Mouse (Mus musculus) MEL (cell line): Measurements from ENCODE around the gene Fgfr2. TPM values are rescaled to one million over a fixed set of nuclear protein-coding genes. Genes with fewer than 3 reads are reported as not detected.

Experiments used
- DNase-seq: peaks from one replicate; pipeline ENCODE4 v3.0.0; 2011; ENCODE audit warnings: low read depth, low spot score
- H3K27ac ChIP-seq: 2 replicates; pipeline ENCODE4 v1.5.1; 2012; ENCODE audit warnings: low read depth, mild to moderate bottlenecking, control low read depth, low read length, moderate library complexity; ENCODE audit not compliant: control insufficient read depth
- H3K27me3 ChIP-seq, 2 experiments: fragments of 150-350 bp in 1 of 2; sonication (generic) in 1 of 2; 2 replicates each; pipeline ENCODE4 v1.6.1; 2012; ENCODE audit warnings: low read length in 2 of 2, mild to moderate bottlenecking in 2 of 2, improper control_type of control experiment in 1 of 2, moderate library complexity in 1 of 2; ENCODE audit not compliant: insufficient read depth in 2 of 2, control insufficient read depth in 1 of 2
- H3K36me3 ChIP-seq, 2 experiments: 2 replicates each; pipeline ENCODE4 v1.6.1; 2012 to 2014; ENCODE audit warnings: low read length in 2 of 2, improper control_type of control experiment in 1 of 2, inconsistent platforms in 1 of 2, mild to moderate bottlenecking in 1 of 2; ENCODE audit not compliant: insufficient read depth in 2 of 2, control insufficient read depth in 1 of 2
- H3K4me1 ChIP-seq, 2 experiments: fragments of 150-350 bp in 1 of 2; sonication (generic) in 1 of 2; 2 replicates each; pipeline ENCODE4 v1.6.1; 2012; ENCODE audit warnings: low read length in 2 of 2, improper control_type of control experiment in 1 of 2, mild to moderate bottlenecking in 1 of 2; ENCODE audit not compliant: insufficient read depth in 2 of 2, control insufficient read depth in 1 of 2
- H3K4me3 ChIP-seq, 2 experiments: fragments of 150-350 bp in 1 of 2; sonication (generic) in 1 of 2; 2 replicates each; pipeline ENCODE4 v1.5.1; 2012; ENCODE audit warnings: low read depth in 2 of 2, low read length in 2 of 2, mild to moderate bottlenecking in 2 of 2, moderate library complexity in 2 of 2, control low read depth in 1 of 2, improper control_type of control experiment in 1 of 2; ENCODE audit not compliant: control insufficient read depth in 1 of 2, insufficient read depth in 1 of 2
- H3K79me2 ChIP-seq: 2 replicates; pipeline ENCODE4 v1.6.1; 2012; ENCODE audit warnings: mild to moderate bottlenecking, low read length, moderate library complexity; ENCODE audit not compliant: control insufficient read depth, poor library complexity, insufficient read depth
- H3K9ac ChIP-seq: 2 replicates; pipeline ENCODE4 v1.6.1; 2012; ENCODE audit warnings: low read depth, mild to moderate bottlenecking, control low read depth, low read length, moderate library complexity; ENCODE audit not compliant: control insufficient read depth, poor library complexity, severe bottlenecking
- H3K9me3 ChIP-seq: fragments of 150-350 bp; sonication (generic); replicated peaks from 2 replicates; pipeline ENCODE4 v1.6.1; 2012; ENCODE audit warnings: mild to moderate bottlenecking, low read length, improper control_type of control experiment, moderate library complexity; ENCODE audit not compliant: insufficient read depth
- CTCF ChIP-seq, 3 experiments: IDR thresholded peaks in 2 of 3; conservative IDR thresholded peaks in 1 of 3; 2 replicates each; pipeline ENCODE4 v1.5.1; 2011 to 2012; ENCODE audit warnings: low read length in 3 of 3, low read depth in 2 of 3, mild to moderate bottlenecking in 2 of 3, improper control_type of control experiment in 1 of 3, inconsistent platforms in 1 of 3, mixed read lengths in 1 of 3, moderate library complexity in 1 of 3; ENCODE audit not compliant: control insufficient read depth in 1 of 3, insufficient read depth in 1 of 3, poor library complexity in 1 of 3, severe bottlenecking in 1 of 3
- GABPA ChIP-seq: IDR thresholded peaks from 2 replicates; pipeline ENCODE4 v1.6.1; 2012; ENCODE audit warnings: low read depth, mild to moderate bottlenecking, inconsistent platforms, low read length, improper control_type of control experiment, moderate library complexity
- GATA1 ChIP-seq: IDR thresholded peaks from 2 replicates; pipeline ENCODE4 v1.6.1; 2011; ENCODE audit warnings: low read depth, low read length, improper control_type of control experiment
- JUND ChIP-seq: IDR thresholded peaks from 2 replicates; pipeline ENCODE4 v1.6.1; 2011; ENCODE audit warnings: low read depth, mild to moderate bottlenecking, improper control_type of control experiment, low read length
- MAFK ChIP-seq: IDR thresholded peaks from 2 replicates; pipeline ENCODE4 v1.6.1; 2011; ENCODE audit warnings: low read depth, mild to moderate bottlenecking, low read length, improper control_type of control experiment, borderline replicate concordance
- MAX ChIP-seq: IDR thresholded peaks from 2 replicates; pipeline ENCODE4 v1.6.1; 2011; ENCODE audit warnings: low read length, improper control_type of control experiment
- MAZ ChIP-seq: IDR thresholded peaks from 2 replicates; pipeline ENCODE4 v1.6.1; 2012; ENCODE audit warnings: low read depth, mild to moderate bottlenecking, inconsistent platforms, low read length, improper control_type of control experiment
- MEF2A ChIP-seq: IDR thresholded peaks from 2 replicates; pipeline ENCODE4 v1.6.1; 2014; ENCODE audit warnings: low read depth, mild to moderate bottlenecking, inconsistent platforms, low read length, improper control_type of control experiment; ENCODE audit not compliant: poor library complexity, insufficient replicate concordance, severe bottlenecking; ENCODE audit errors: extremely low read depth
- MXI1 ChIP-seq: IDR thresholded peaks from 2 replicates; pipeline ENCODE4 v1.6.1; 2011; ENCODE audit warnings: mild to moderate bottlenecking, low read depth, low read length, improper control_type of control experiment
- MYB ChIP-seq: IDR thresholded peaks from 2 replicates; pipeline ENCODE4 v1.6.1; 2011; ENCODE audit warnings: mild to moderate bottlenecking, low read depth, low read length, improper control_type of control experiment
- NRF1 ChIP-seq: IDR thresholded peaks from 2 replicates; pipeline ENCODE4 v1.6.1; 2014; ENCODE audit warnings: low read depth, mild to moderate bottlenecking, inconsistent platforms, low read length, improper control_type of control experiment, moderate library complexity; ENCODE audit not compliant: poor library complexity, insufficient read depth, severe bottlenecking
- POLR2A ChIP-seq, 2 experiments: IDR thresholded peaks; 2 replicates each; pipeline ENCODE4 v1.6.1; 2011 to 2012; ENCODE audit warnings: low read length in 2 of 2, mild to moderate bottlenecking in 2 of 2, control low read depth in 1 of 2, improper control_type of control experiment in 1 of 2, low read depth in 1 of 2, moderate library complexity in 1 of 2; ENCODE audit not compliant: control insufficient read depth in 1 of 2, insufficient read depth in 1 of 2, poor library complexity in 1 of 2
- POLR2AphosphoS5 ChIP-seq: IDR thresholded peaks from 2 replicates; pipeline ENCODE4 v1.6.1; 2012; ENCODE audit warnings: low read depth, borderline replicate concordance, mild to moderate bottlenecking, inconsistent platforms, low read length, moderate library complexity, mixed read lengths
- RAD21 ChIP-seq: IDR thresholded peaks from 2 replicates; pipeline ENCODE4 v1.6.1; 2011; ENCODE audit warnings: mild to moderate bottlenecking, low read depth, low read length, improper control_type of control experiment
- SIN3A ChIP-seq: IDR thresholded peaks from 2 replicates; pipeline ENCODE4 v1.6.1; 2012; ENCODE audit warnings: low read length, improper control_type of control experiment, inconsistent platforms
- SMC3 ChIP-seq: IDR thresholded peaks from 2 replicates; pipeline ENCODE4 v1.6.1; 2011; ENCODE audit warnings: low read depth, low read length, improper control_type of control experiment
- TBP ChIP-seq: IDR thresholded peaks from 2 replicates; pipeline ENCODE4 v1.8.0; 2011; ENCODE audit warnings: low read depth, low read length, improper control_type of control experiment
- UBTF ChIP-seq: IDR thresholded peaks from 2 replicates; pipeline ENCODE4 v1.6.1; 2012; ENCODE audit warnings: low read depth, mild to moderate bottlenecking, inconsistent platforms, low read length, improper control_type of control experiment, moderate library complexity, borderline replicate concordance; ENCODE audit not compliant: insufficient read depth
- USF1 ChIP-seq: IDR thresholded peaks from 2 replicates; pipeline ENCODE4 v1.6.1; 2014; ENCODE audit warnings: low read depth, mild to moderate bottlenecking, inconsistent platforms, low read length, improper control_type of control experiment, moderate library complexity
- ZC3H11A ChIP-seq: IDR thresholded peaks from 2 replicates; pipeline ENCODE4 v1.6.1; 2012; ENCODE audit warnings: low read depth, mild to moderate bottlenecking, inconsistent platforms, low read length, improper control_type of control experiment
- ZMIZ1 ChIP-seq: IDR thresholded peaks from 2 replicates; pipeline ENCODE4 v1.6.1; 2012; ENCODE audit warnings: low read depth, mild to moderate bottlenecking, inconsistent platforms, low read length, improper control_type of control experiment, moderate library complexity
- ZNF384 ChIP-seq: IDR thresholded peaks from 2 replicates; pipeline ENCODE4 v1.6.1; 2012; ENCODE audit warnings: low read depth, mild to moderate bottlenecking, inconsistent platforms, low read length, improper control_type of control experiment
- polyA plus RNA-seq, 2 experiments: library from polyadenylated mRNA; stranded (reverse) in 1 of 2; unstranded in 1 of 2; fragments of >175 nt in 1 of 2; fragments of >200 nt in 1 of 2; gene quantifications; 2 replicates each; pipeline versions ENCODE4 v1.2.1 to v1.2.4; 2012; ENCODE audit warnings: low replicate concordance in 2 of 2, low read depth in 1 of 2; ENCODE audit not compliant: insufficient read length in 2 of 2, insufficient read depth in 1 of 2, missing spikeins in 1 of 2
- total RNA-seq: library from RNA; depleted of rRNA; stranded (reverse); fragments of 300-350 nt; gene quantifications from 2 replicates; pipeline ENCODE4 v1.2.3, GENCODE M21; 2012

Fgfr2 gene
- total and polyA plus RNA-seq, 3 experiments, result not detected

DNA sequence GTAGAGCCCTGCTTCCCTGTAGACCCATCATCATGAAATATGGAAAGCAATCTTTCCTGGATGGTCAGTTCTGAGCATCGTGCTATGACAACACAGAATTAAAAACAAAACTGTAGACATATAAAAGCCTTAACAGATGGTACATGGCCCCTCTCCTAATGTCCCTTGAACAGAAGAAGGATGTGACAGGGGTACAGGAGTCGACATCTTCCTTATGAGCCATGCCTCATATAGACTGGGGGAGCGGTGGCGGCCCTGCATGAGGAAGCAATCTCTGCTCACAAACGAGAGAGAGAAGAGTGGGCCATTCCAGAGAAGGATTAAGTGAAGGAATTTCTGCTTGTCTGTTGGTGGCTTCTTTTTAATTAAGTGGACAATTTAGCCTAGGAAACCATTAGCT lies 864.9 kb downstream of the Fgfr2 start:
- TF ChIP-seq SIN3A (no peak), POLR2AphosphoS5 (no peak), UBTF (no peak), JUND (no peak), MXI1 (no peak), USF1 (no peak), GATA1 (no peak), ZNF384 (no peak), MYB (no peak), GABPA (no peak), POLR2A (IDR thresholded peaks at IDR 0.05; ENCODE audit: control insufficient read depth in 1 of 2, insufficient read depth in 1 of 2, low read depth in 1 of 2, low read length in 2 of 2, poor library complexity in 1 of 2) (no peak)
- TF ChIP-seq, all 39 proteins: peak for 0
- peaks cover 3 to 9% of the 10 kb centered on the region in 2 experiments for H3K36me3 ChIP-seq
- H3K9ac ChIP-seq, result no peak overlapping the region
- no peak overlapping the region for H3K27ac ChIP-seq
- no peaks in the 10 kb centered on the region for H3K79me2 ChIP-seq
- H3K9me3 ChIP-seq, result no peaks in the 10 kb centered on the region
- peaks cover 8 to 9% of the 10 kb centered on the region in 2 experiments; a peak in 3 of 4 replicates for H3K4me1 ChIP-seq
- no peak overlapping the region for H3K4me3 ChIP-seq
- DNase-seq, result no peak
- no peaks in the 10 kb centered on the region for H3K27me3 ChIP-seq

DNA sequence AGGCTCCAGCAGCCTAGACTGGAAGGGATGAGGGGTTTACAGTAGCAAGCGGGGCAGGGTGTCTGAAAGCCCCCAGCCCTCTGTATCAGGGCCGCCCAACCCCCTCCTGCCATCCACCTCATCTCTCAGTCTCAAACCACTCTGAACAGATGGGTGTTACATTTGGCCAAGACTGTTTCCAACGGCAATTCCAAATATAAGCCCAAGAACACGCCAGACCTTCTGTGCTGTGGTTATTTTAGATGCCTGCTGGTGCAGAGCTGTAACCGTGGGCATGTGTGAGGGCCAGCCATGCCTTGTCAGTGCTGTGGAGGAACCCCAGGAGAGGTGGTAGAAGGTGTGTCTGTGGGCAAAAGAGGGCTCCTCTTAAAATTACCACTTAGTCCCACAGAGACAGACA lies 869.6 kb downstream of the Fgfr2 start:
- H3K79me2 ChIP-seq, result no peaks in the 10 kb centered on the region
- H3K9ac ChIP-seq, result no peak overlapping the region
- no peaks in the 10 kb centered on the region for H3K27me3 ChIP-seq
- H3K4me3 ChIP-seq, result no peak overlapping the region
- H3K36me3 ChIP-seq, result peaks cover 0 to 7% of the 10 kb centered on the region in 2 experiments; a peak in 1 of 4 replicates
- H3K27ac ChIP-seq, result no peak overlapping the region
- no peak for DNase-seq
- TF ChIP-seq TBP (no peak), CTCF (IDR thresholded peaks at IDR 0.05 in 2 of 3, conservative IDR thresholded peaks at IDR 0.05 in 1 of 3; ENCODE audit: control insufficient read depth in 1 of 3, insufficient read depth in 1 of 3, low read depth in 2 of 3, low read length in 3 of 3, poor library complexity in 1 of 3, severe bottlenecking in 1 of 3) (no peak), ZMIZ1 (no peak), ZNF384 (no peak), MXI1 (no peak), MEF2A (no peak), UBTF (no peak), RAD21 (no peak), MAX (no peak), ZC3H11A (no peak), MAZ (no peak), NRF1 (no peak), MAFK (no peak), MYB (no peak), SMC3 (no peak)
- TF ChIP-seq, all 39 proteins: peak for 0
- no peaks in the 10 kb centered on the region for H3K4me1 ChIP-seq
- H3K9me3 ChIP-seq, result no peaks in the 10 kb centered on the region
